ENCODE assay signal across 8 mouse cellular contexts in the genomic region with DNA sequence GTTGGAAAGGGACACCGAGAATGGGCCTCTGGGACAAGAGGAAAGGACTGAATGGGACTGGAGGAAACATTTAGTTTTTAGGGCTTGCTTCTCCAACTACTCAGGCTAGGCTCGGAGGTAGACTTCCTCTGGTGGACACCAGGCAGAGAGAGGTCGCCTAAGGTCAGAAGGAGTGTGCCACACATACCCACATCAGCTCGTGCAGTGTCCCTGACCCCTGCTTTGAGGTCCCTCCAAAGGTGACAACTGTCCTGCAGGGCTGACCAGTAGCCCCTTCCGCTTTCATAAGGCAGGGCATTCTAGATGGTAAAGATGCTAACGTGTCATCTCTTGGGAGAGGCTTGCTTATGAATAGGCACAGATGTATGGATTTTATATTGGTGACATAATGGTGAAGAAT. TPM values are rescaled to one million over a fixed set of nuclear protein-coding genes. Genes with fewer than 3 reads are reported as not detected.
A peak's percentile ranks its signal among the peaks of the same experiment; 100 is the strongest.
DNase-seq lines count a peak whose midpoint lies in the region; ATAC-seq and TF ChIP-seq lines count a peak whose summit lies in the region.
"Had no signal": no experiment of that assay in that cellular context is flagged by ENCODE, and none has a peak within 500 bp of the region (broad histone marks: within the 10 kb centered on the region; RNA-seq: fewer than 3 reads in every experiment).

No protein-coding gene starts in this region.

- H3K4me1 ChIP-seq in liver, embryonic 11.5 days (replicated peaks; ENCODE audit: control insufficient read depth, insufficient read depth, low read length) = peaks cover 18% of the 10 kb centered on the region
- H3K4me1 ChIP-seq in forebrain, embryonic 16.5 days (replicated peaks; ENCODE audit: control insufficient read depth, insufficient read depth, low read length) = peaks cover 17% of the 10 kb centered on the region
- H3K4me1 ChIP-seq in limb, embryonic 14.5 days (ENCODE audit: control insufficient read depth, insufficient read depth, low read length) = peaks cover 15% of the 10 kb centered on the region; the same call in 1 of the 2 replicates
- peaks cover 18% of the 10 kb centered on the region for H3K4me1 ChIP-seq in stomach, embryonic 14.5 days (ENCODE audit: control insufficient read depth, insufficient read depth, low read length)

- H3K4me3 ChIP-seq in liver, embryonic 11.5 days (ENCODE audit: low read depth, low read length) = no peak overlapping the region
- peak overlapping the region; percentile 46 for H3K4me3 ChIP-seq in forebrain, embryonic 16.5 days (replicated peaks; ENCODE audit: low read length)
- no peak overlapping the region for H3K4me3 ChIP-seq in limb, embryonic 14.5 days (replicated peaks; ENCODE audit: low read length)
- H3K4me3 ChIP-seq in stomach, embryonic 14.5 days (ENCODE audit: low read depth, low read length) = no peak overlapping the region; the same call in 1 of the 2 replicates

- H3K4me2 ChIP-seq in liver, embryonic 11.5 days = peak overlapping the region; percentile 93
- peak overlapping the region; percentile 64 for H3K4me2 ChIP-seq in forebrain, embryonic 16.5 days (ENCODE audit: low read length)
- H3K4me2 ChIP-seq in limb, embryonic 14.5 days (replicated peaks; ENCODE audit: low read depth, low read length, severe bottlenecking) = peak overlapping the region; percentile 89
- peak overlapping the region; percentile 54 for H3K4me2 ChIP-seq in stomach, embryonic 14.5 days (replicated peaks; ENCODE audit: low read depth, low read length)

- H3K9ac ChIP-seq in liver, embryonic 11.5 days (ENCODE audit: low read depth, low read length) = peak overlapping the region; percentile 55
- 0 out of 2 replicates have a peak overlapping the region, but pooled peaks have one; percentile 42 for H3K9ac ChIP-seq in forebrain, embryonic 16.5 days (replicated peaks; ENCODE audit: low read depth, low read length)
- 0 out of 2 replicates have a peak overlapping the region, but pooled peaks have one; percentile 55 for H3K9ac ChIP-seq in limb, embryonic 14.5 days (ENCODE audit: low read depth, low read length, severe bottlenecking)
- H3K9ac ChIP-seq in stomach, embryonic 14.5 days (replicated peaks; ENCODE audit: low read depth, low read length) = no peak overlapping the region

- 51% methylated on average over 6 of the region's 6 CpGs for WGBS in liver, embryonic 11.5 days
- 64% methylated on average over 6 of the region's 6 CpGs for WGBS in forebrain, embryonic 16.5 days
- 65% methylated on average over 6 of the region's 6 CpGs for WGBS in limb, embryonic 14.5 days
- 53% methylated on average over 6 of the region's 6 CpGs for WGBS in stomach, embryonic 14.5 days

- DNase-seq in liver, embryonic 11.5 days (ENCODE audit: low spot score) = no peak
- DNase-seq in liver = no peak
- no peak for DNase-seq in limb, embryonic 14.5 days (ENCODE audit: low spot score)
- DNase-seq in adrenal gland, postnatal 4 days (ENCODE audit: low spot score in 2 of 2) = no peak
- no peak for DNase-seq in natural killer cell, adult 2 months (ENCODE audit: low spot score in 2 of 2)

- peaks cover 4% of the 10 kb centered on the region; the same call in 1 of the 2 replicates for H3K36me3 ChIP-seq in liver, embryonic 11.5 days (ENCODE audit: control insufficient read depth, insufficient read depth, low read length)
- H3K36me3 ChIP-seq in forebrain, embryonic 16.5 days (ENCODE audit: control insufficient read depth, insufficient read depth) = peaks cover 12% of the 10 kb centered on the region; the same call in 1 of the 2 replicates
- peaks cover 11% of the 10 kb centered on the region for H3K36me3 ChIP-seq in limb, embryonic 14.5 days (ENCODE audit: control insufficient read depth, insufficient read depth, low read length)
- peaks cover 14% of the 10 kb centered on the region; the same call in 1 of the 2 replicates for H3K36me3 ChIP-seq in stomach, embryonic 14.5 days (ENCODE audit: control insufficient read depth, insufficient read depth, low read length)

- H3K27ac ChIP-seq in liver, embryonic 11.5 days (ENCODE audit: low read depth, low read length) = no peak overlapping the region; the same call in 1 of the 2 replicates
- peak overlapping the region; percentile 29; the same call in 1 of the 2 replicates for H3K27ac ChIP-seq in forebrain, embryonic 16.5 days (ENCODE audit: low read length)
- H3K27ac ChIP-seq in limb, embryonic 14.5 days (replicated peaks; ENCODE audit: low read depth, low read length) = no peak overlapping the region
- no peak overlapping the region for H3K27ac ChIP-seq in stomach, embryonic 14.5 days (ENCODE audit: low read length)

- peak; percentile 1; the same call in 1 of the 2 replicates for ATAC-seq in liver, embryonic 11.5 days (replicated peaks; ENCODE audit: low FRiP score)
- ATAC-seq in forebrain, embryonic 16.5 days = no peak
- no peak for ATAC-seq in limb, embryonic 14.5 days (ENCODE audit: low FRiP score, low read depth)
- ATAC-seq in stomach, embryonic 14.5 days (ENCODE audit: insufficient number of reproducible peaks, insufficient read depth, low FRiP score, low read depth) = no peak

- H3K27me3 ChIP-seq in liver, embryonic 11.5 days (replicated peaks; ENCODE audit: control insufficient read depth, insufficient read depth, low read length) = no peaks in the 10 kb centered on the region
- no peaks in the 10 kb centered on the region for H3K27me3 ChIP-seq in forebrain, embryonic 16.5 days (replicated peaks; ENCODE audit: control insufficient read depth, insufficient read depth, low read length)
- H3K27me3 ChIP-seq in limb, embryonic 14.5 days (ENCODE audit: control insufficient read depth, insufficient read depth, low read length) = no peaks in the 10 kb centered on the region
- H3K27me3 ChIP-seq in stomach, embryonic 14.5 days (ENCODE audit: control insufficient read depth, insufficient read depth, low read length) = no peaks in the 10 kb centered on the region

- no peaks in the 10 kb centered on the region for H3K9me3 ChIP-seq in liver, embryonic 11.5 days (ENCODE audit: control insufficient read depth, low read length)
- H3K9me3 ChIP-seq in forebrain, embryonic 16.5 days (ENCODE audit: control insufficient read depth, low read length) = no peaks in the 10 kb centered on the region
- H3K9me3 ChIP-seq in limb, embryonic 14.5 days (ENCODE audit: control insufficient read depth, low read length) = no peaks in the 10 kb centered on the region
- no peaks in the 10 kb centered on the region for H3K9me3 ChIP-seq in stomach, embryonic 14.5 days (ENCODE audit: control insufficient read depth, low read depth, low read length)
- H3K9me3 ChIP-seq: megakaryocyte, embryonic 14.5 days had no signal

- TF ChIP-seq POLR2A in limb, embryonic 14.5 days (IDR thresholded peaks at IDR 0.05; ENCODE audit: borderline replicate concordance, extremely low read depth, insufficient read depth, insufficient read length) = no peak

RNA-seq across cellular contexts. Expression of a gene that starts 1.2 kb away (rescaled TPM):
- polyA plus RNA-seq in liver, embryonic 11.5 days (2014; fragmentation: Nextera tagmentation; extraction: Ambion mirVana) = not detected in 2 replicates
- polyA plus RNA-seq in forebrain, embryonic 16.5 days (2015; fragmentation: Nextera tagmentation; extraction: Ambion mirVana) = not detected in 2 replicates
- 0.13 and 0.28 TPM in 2 replicates for polyA plus RNA-seq in limb, embryonic 14.5 days (2012; rRNA removed)
- polyA plus RNA-seq in limb, embryonic 14.5 days (2014; fragmentation: Nextera tagmentation; extraction: Ambion mirVana) = not detected in 2 replicates
- not detected in 2 replicates for polyA plus RNA-seq in stomach, embryonic 14.5 days (2014; fragmentation: Nextera tagmentation; extraction: Ambion mirVana)
- total RNA-seq in adrenal gland, postnatal 4 days (2021) = under 1 TPM; 0.73 TPM

RNA-seq across cellular contexts. Expression of a gene that starts 22.6 kb away (rescaled TPM):
- 17.7 and 19.2 TPM in 2 replicates for polyA plus RNA-seq in liver, embryonic 11.5 days (2014; fragmentation: Nextera tagmentation; extraction: Ambion mirVana)
- polyA plus RNA-seq in forebrain, embryonic 16.5 days (2015; fragmentation: Nextera tagmentation; extraction: Ambion mirVana) = 15.6 and 17.2 TPM in 2 replicates
- 126 and 161 TPM in 2 replicates for polyA plus RNA-seq in limb, embryonic 14.5 days (2012; rRNA removed)
- polyA plus RNA-seq in limb, embryonic 14.5 days (2014; fragmentation: Nextera tagmentation; extraction: Ambion mirVana) = 21.1 and 25.0 TPM in 2 replicates
- 18.7 and 21.8 TPM in 2 replicates for polyA plus RNA-seq in stomach, embryonic 14.5 days (2014; fragmentation: Nextera tagmentation; extraction: Ambion mirVana)
- 100 to 1,000 TPM; 129 to 138 TPM for total RNA-seq in adrenal gland, postnatal 4 days (2021)
